Mouse (Mus musculus): ENCODE measurements around the gene Prkca.
A peak's percentile ranks its signal among the peaks of the same experiment; 100 is the strongest.

GRCm38 (mm10) chr11:108149187-108149586 lies 194.5 kb downstream of the Prkca start:
- TF ChIP-seq EP300 (IDR thresholded peaks at IDR 0.05; ENCODE audit: low read depth in 1 of 2, low read length in 2 of 2) (peak; percentile 92 to 94), UBTF (IDR thresholded peaks at IDR 0.05; ENCODE audit: borderline replicate concordance, insufficient read depth, low read depth, low read length) (no peak), MAX (IDR thresholded peaks at IDR 0.05; ENCODE audit: low read length) (no peak), TAL1 (IDR thresholded peaks at IDR 0.05; ENCODE audit: low read length) (peak; percentile 72), MAFK (IDR thresholded peaks at IDR 0.05; ENCODE audit: borderline replicate concordance, low read depth, low read length) (no peak; the same call in 1 of the 2 replicates), CTCF (IDR thresholded peaks at IDR 0.05 in 2 of 3, conservative IDR thresholded peaks at IDR 0.05 in 1 of 3; ENCODE audit: control insufficient read depth in 1 of 3, insufficient read depth in 1 of 3, low read depth in 2 of 3, low read length in 3 of 3, poor library complexity in 1 of 3, severe bottlenecking in 1 of 3) (no peak), MAZ (IDR thresholded peaks at IDR 0.05; ENCODE audit: low read depth, low read length) (no peak), BHLHE40 (IDR thresholded peaks at IDR 0.05; ENCODE audit: borderline replicate concordance, low read depth, low read length) (peak; percentile 84), ETS1 (IDR thresholded peaks at IDR 0.05; ENCODE audit: low read depth, low read length) (peak; percentile 94), POLR2AphosphoS2 (IDR thresholded peaks at IDR 0.05; ENCODE audit: low read length) (no peak), CHD2 (IDR thresholded peaks at IDR 0.05; ENCODE audit: low read length) (no peak), POLR2A (IDR thresholded peaks at IDR 0.05; ENCODE audit: control insufficient read depth in 1 of 2, insufficient read depth in 1 of 2, low read depth in 1 of 2, low read length in 2 of 2, poor library complexity in 1 of 2) (no peak)

Data from MEL (cell line).